Mouse (Mus musculus) intestine, postnatal 0 days (tissue): ENCODE measurements around the gene Luc7l3. TPM values are rescaled to one million over a fixed set of nuclear protein-coding genes. Genes with fewer than 3 reads are reported as not detected.

ENCODE experiments used
- ATAC-seq: fragments of 200-750 bp; cut with Nextera tagmentation; 2 replicates; pipeline ENCODE4 v1.8.0; 2017; ENCODE audit warnings: mild to moderate bottlenecking, moderate TSS enrichment, moderate library complexity
- H3K27ac ChIP-seq: fragments of 300-500 bp; sonication (generic); 2 replicates; pipeline ENCODE4 v1.5.1; 2014; ENCODE audit warnings: mild to moderate bottlenecking, low read depth, low read length, moderate library complexity
- H3K27me3 ChIP-seq: fragments of 300-500 bp; sonication (generic); replicated peaks from 2 replicates; pipeline ENCODE4 v1.6.1; 2014; ENCODE audit warnings: low read length, mixed read lengths; ENCODE audit not compliant: control insufficient read depth, insufficient read depth
- H3K36me3 ChIP-seq: fragments of 300-500 bp; sonication (generic); 2 replicates; pipeline ENCODE4 v1.6.1; 2014; ENCODE audit warnings: mild to moderate bottlenecking, moderate library complexity; ENCODE audit not compliant: control insufficient read depth, insufficient read depth
- H3K4me1 ChIP-seq: fragments of 300-500 bp; sonication (generic); replicated peaks from 2 replicates; pipeline ENCODE4 v1.6.1; 2014; ENCODE audit warnings: antibody characterized with exemption, low read length, mixed read lengths; ENCODE audit not compliant: control insufficient read depth, insufficient read depth
- H3K4me2 ChIP-seq: fragments of 300-500 bp; sonication (generic); replicated peaks from 2 replicates; pipeline ENCODE4 v1.6.1; 2014; ENCODE audit warnings: low read depth, mild to moderate bottlenecking, moderate library complexity
- H3K4me3 ChIP-seq: fragments of 300-500 bp; sonication (generic); 2 replicates; pipeline ENCODE4 v1.5.1; 2014; ENCODE audit warnings: low read depth, low read length
- H3K9ac ChIP-seq: fragments of 300-500 bp; sonication (generic); 2 replicates; pipeline ENCODE4 v1.6.1; 2014; ENCODE audit warnings: mild to moderate bottlenecking, low read depth, low read length
- H3K9me3 ChIP-seq: fragments of 300-500 bp; sonication (generic); 2 replicates; pipeline ENCODE4 v1.6.1; 2016; ENCODE audit warnings: mixed run types; ENCODE audit not compliant: control insufficient read depth
- CTCF ChIP-seq: sonication (generic); IDR thresholded peaks from 2 replicates; pipeline ENCODE4 v1.5.1; 2016; ENCODE audit warnings: low read depth, mild to moderate bottlenecking, control low read depth, antibody characterized with exemption, moderate library complexity
- WGBS: fragments of 180-500 bp; shearing (Covaris S2); extraction: QIAGEN DNeasy Blood & Tissue Kit; methylation state at CpG from one replicate; pipeline ENCODE4 v1.1.7; 2014; 5-methylcytosine and 5-hydroxymethylcytosine counted together
- polyA plus RNA-seq: library from polyadenylated mRNA; unstranded; fragments of >200 nt; fragmentation: Nextera tagmentation; extraction: Ambion mirVana; gene quantifications from 2 replicates; pipeline ENCODE4 v1.2.1, GENCODE M21; 2015

Gene Luc7l3
- polyA plus RNA-seq, 1 experiment from 2014 or later: 52.4 TPM

- WGBS: 92% methylated on average over 14 of the region's 14 CpGs
- ATAC-seq: no peak
- no peak overlapping the region for H3K4me3 ChIP-seq
Observed at GRCm38 (mm10) chr11:94361166-94361870, 39.5 kb upstream of the Luc7l3 start.

GRCm38 (mm10) chr11:94359168-94359567 lies 37.4 kb upstream of the Luc7l3 start:
- no peak for ATAC-seq
- H3K4me1 ChIP-seq: no peaks in the 10 kb centered on the region

More at GRCm38 (mm10) chr11:94361166-94361870, 39.5 kb upstream of the Luc7l3 start:
- H3K27ac ChIP-seq: no peak overlapping the region
- no peak overlapping the region for H3K4me2 ChIP-seq
- no peaks in the 10 kb centered on the region for H3K9me3 ChIP-seq
- no peaks in the 10 kb centered on the region for H3K36me3 ChIP-seq
- H3K4me1 ChIP-seq: no peaks in the 10 kb centered on the region
- no peak for TF ChIP-seq CTCF
- no peak overlapping the region for H3K9ac ChIP-seq
- H3K27me3 ChIP-seq: no peaks in the 10 kb centered on the region

DNA sequence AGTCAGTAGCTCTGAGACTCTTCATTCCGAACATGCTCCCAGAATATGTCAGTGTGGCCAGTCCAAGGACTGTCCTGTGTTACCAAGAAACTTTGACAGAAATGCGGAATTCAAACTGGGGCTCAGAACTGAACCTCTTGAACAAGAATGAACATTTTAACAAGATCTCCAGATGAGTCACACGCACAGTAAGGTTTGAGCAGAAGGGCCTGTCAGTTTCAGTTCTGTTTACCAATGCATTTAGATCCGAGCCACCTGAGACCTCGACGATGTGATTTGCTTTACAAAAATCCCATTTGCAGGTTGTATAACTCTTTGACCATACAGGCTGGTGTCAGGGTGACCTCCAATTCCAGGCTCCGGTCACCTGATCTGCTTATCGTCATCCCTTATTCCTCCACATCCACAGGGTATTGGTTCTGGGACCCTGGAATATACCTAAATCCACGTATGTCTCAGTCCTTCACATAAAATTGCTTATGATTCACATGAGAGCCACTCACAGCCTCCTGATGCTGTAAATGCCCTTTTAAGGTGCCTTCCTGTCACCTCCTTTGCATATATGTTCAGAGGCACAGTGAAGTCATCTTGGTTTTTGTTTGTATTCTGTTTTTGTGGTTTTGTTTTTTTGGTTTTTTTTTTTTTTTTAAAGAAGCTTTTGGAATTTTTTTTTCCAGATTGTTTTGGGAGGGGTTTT lies 33.9 kb upstream of the Luc7l3 start:
- no peak overlapping the region for H3K9ac ChIP-seq
- no peak for TF ChIP-seq CTCF
- H3K9me3 ChIP-seq: no peaks in the 10 kb centered on the region
- H3K4me2 ChIP-seq: no peak overlapping the region
- ATAC-seq: no peak
- H3K27me3 ChIP-seq: no peaks in the 10 kb centered on the region
- no peak overlapping the region for H3K27ac ChIP-seq
- WGBS: 67% methylated on average over 9 of the region's 9 CpGs
- H3K36me3 ChIP-seq: no peaks in the 10 kb centered on the region
- H3K4me3 ChIP-seq: no peak overlapping the region
- no peaks in the 10 kb centered on the region for H3K4me1 ChIP-seq

More at GRCm38 (mm10) chr11:94359168-94359567, 37.4 kb upstream of the Luc7l3 start:
- no peaks in the 10 kb centered on the region for H3K9me3 ChIP-seq
- H3K36me3 ChIP-seq: no peaks in the 10 kb centered on the region
- no peak overlapping the region for H3K4me2 ChIP-seq
- no peak overlapping the region for H3K9ac ChIP-seq
- 94% methylated on average over 12 of the region's 12 CpGs for WGBS
- H3K27ac ChIP-seq: no peak overlapping the region
- H3K4me3 ChIP-seq: no peak overlapping the region
- H3K27me3 ChIP-seq: no peaks in the 10 kb centered on the region
- TF ChIP-seq CTCF: no peak

GRCm38 (mm10) chr11:94351094-94351493 lies 29.3 kb upstream of the Luc7l3 start:
- Histone ChIP-seq H3K9me3 (no peaks in the 10 kb centered on the region), H3K4me2 (no peak overlapping the region), H3K4me3 (no peak overlapping the region), H3K9ac (no peak overlapping the region), H3K36me3 (no peaks in the 10 kb centered on the region), H3K4me1 (no peaks in the 10 kb centered on the region), H3K27ac (no peak overlapping the region), H3K27me3 (no peaks in the 10 kb centered on the region)
- 33% methylated on average over 3 of the region's 3 CpGs for WGBS
- no peak for ATAC-seq
- no peak for TF ChIP-seq CTCF

DNA sequence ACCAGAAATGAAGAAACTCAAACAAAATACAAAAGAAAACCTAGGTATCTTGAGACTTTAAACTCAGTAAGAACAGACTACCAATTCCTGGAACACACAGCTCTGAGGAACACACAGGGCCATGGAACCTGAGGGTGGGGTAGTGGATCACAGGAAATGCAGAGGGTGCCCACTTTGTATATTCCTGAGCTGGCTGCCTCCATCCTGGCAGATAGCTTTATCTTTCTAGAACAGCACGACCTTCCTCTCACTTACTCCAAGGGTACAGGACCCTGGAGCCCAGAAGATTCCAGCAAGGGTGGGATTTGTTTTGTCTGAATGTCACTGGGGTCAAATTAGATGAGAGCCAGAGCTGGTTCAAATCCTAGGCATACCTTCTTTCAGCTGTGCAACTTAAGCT lies 28.5 kb upstream of the Luc7l3 start:
- Histone ChIP-seq H3K27ac (no peak overlapping the region), H3K36me3 (no peaks in the 10 kb centered on the region), H3K4me3 (no peak overlapping the region), H3K4me1 (no peaks in the 10 kb centered on the region), H3K9ac (no peak overlapping the region), H3K27me3 (no peaks in the 10 kb centered on the region), H3K4me2 (no peak overlapping the region), H3K9me3 (no peaks in the 10 kb centered on the region)
- ATAC-seq: no peak
- whole genome bisulfite sequencing: 72% methylated on average over 1 of the region's 1 CpGs
- no peak for TF ChIP-seq CTCF

DNA sequence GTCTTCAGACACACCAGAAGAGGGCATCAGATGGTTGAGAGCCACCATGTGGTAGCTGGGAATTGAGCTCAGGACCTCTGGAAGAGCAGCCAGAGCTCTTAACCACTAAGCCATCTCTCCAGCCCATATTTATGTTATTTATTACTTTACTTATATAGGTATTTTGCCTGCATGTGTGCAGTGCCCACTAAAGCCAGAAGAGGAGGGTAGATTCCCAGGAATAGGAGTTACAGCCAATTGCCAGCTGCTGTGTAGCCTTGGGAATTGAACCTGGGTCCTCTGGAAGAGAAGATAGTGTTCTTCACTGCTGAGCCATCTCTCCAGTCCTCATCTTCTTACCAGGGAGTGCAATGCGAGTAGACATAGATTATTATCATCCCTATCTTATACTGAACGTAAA lies 28.1 kb upstream of the Luc7l3 start:
- H3K4me1 ChIP-seq: no peaks in the 10 kb centered on the region
- no peak overlapping the region for H3K4me2 ChIP-seq
- H3K9ac ChIP-seq: no peak overlapping the region
- no peaks in the 10 kb centered on the region for H3K27me3 ChIP-seq
- no peak overlapping the region for H3K27ac ChIP-seq
- peak; percentile 48 for TF ChIP-seq CTCF
- no peak overlapping the region for H3K4me3 ChIP-seq
- H3K9me3 ChIP-seq: no peaks in the 10 kb centered on the region
- ATAC-seq: no peak
- WGBS: 77% methylated on average over 2 of the region's 2 CpGs
- H3K36me3 ChIP-seq: no peaks in the 10 kb centered on the region
